Mouse (Mus musculus): ENCODE measurements around the gene Atrn. TPM values are rescaled to one million over a fixed set of nuclear protein-coding genes. Genes with fewer than 3 reads are reported as not detected.

The Atrn gene
- polyA plus RNA-seq, 1 experiment from 2014 or later = 10.2 TPM

GRCm38 (mm10) chr2:130919062-130919593, 12.8 kb downstream of the Atrn start:
- Histone ChIP-seq H3K27ac (ENCODE audit: low read depth) (no peak overlapping the region), H3K27me3 (ENCODE audit: insufficient read depth, low read length) (no peaks in the 10 kb centered on the region), H3K9ac (no peak overlapping the region), H3K4me2 (no peak overlapping the region), H3K36me3 (ENCODE audit: insufficient read depth) (no peaks in the 10 kb centered on the region), H3K4me1 (ENCODE audit: insufficient read depth) (no peaks in the 10 kb centered on the region), H3K4me3 (ENCODE audit: low read depth, low read length) (no peak overlapping the region), H3K9me3 (ENCODE audit: low read depth, low read length) (no peaks in the 10 kb centered on the region)
- no peak for ATAC-seq (ENCODE audit: insufficient read depth)
- no peak for TF ChIP-seq CTCF (IDR thresholded peaks at IDR 0.05; ENCODE audit: low read depth)
- WGBS = 69% methylated on average over 5 of the region's 5 CpGs
- no peak for DNase-seq

GRCm38 (mm10) chr2:130924950-130925349, 18.7 kb downstream of the Atrn start:
- H3K4me3 ChIP-seq (ENCODE audit: low read depth, low read length) = no peak overlapping the region
- H3K27ac ChIP-seq (ENCODE audit: low read depth) = no peak overlapping the region
- ATAC-seq (ENCODE audit: insufficient read depth) (no peak), DNase-seq (no peak)
- H3K9ac ChIP-seq = no peak overlapping the region
- 73% methylated on average over 2 of the region's 2 CpGs for WGBS
- no peak overlapping the region for H3K4me2 ChIP-seq
- no peaks in the 10 kb centered on the region for H3K4me1 ChIP-seq (ENCODE audit: insufficient read depth)
- no peaks in the 10 kb centered on the region for H3K9me3 ChIP-seq (ENCODE audit: low read depth, low read length)
- TF ChIP-seq CTCF (IDR thresholded peaks at IDR 0.05; ENCODE audit: low read depth) = no peak
- H3K36me3 ChIP-seq (ENCODE audit: insufficient read depth) = no peaks in the 10 kb centered on the region
- H3K27me3 ChIP-seq (ENCODE audit: insufficient read depth, low read length) = no peaks in the 10 kb centered on the region

- H3K4me1 ChIP-seq (ENCODE audit: insufficient read depth) = no peaks in the 10 kb centered on the region
- TF ChIP-seq CTCF (IDR thresholded peaks at IDR 0.05; ENCODE audit: low read depth) = no peak
- 87% methylated on average over 4 of the region's 4 CpGs for WGBS
Observed at GRCm38 (mm10) chr2:130928031-130928430, 21.7 kb downstream of the Atrn start.

GRCm38 (mm10) chr2:130928530-130928929, 22.2 kb downstream of the Atrn start:
- DNase-seq (no peak), ATAC-seq (ENCODE audit: insufficient read depth) (no peak)
- Histone ChIP-seq H3K27me3 (ENCODE audit: insufficient read depth, low read length) (no peaks in the 10 kb centered on the region), H3K4me3 (ENCODE audit: low read depth, low read length) (no peak overlapping the region), H3K36me3 (ENCODE audit: insufficient read depth) (0 out of 2 replicates have a peak, but pooled peaks cover 2% of the 10 kb centered on the region), H3K9ac (no peak overlapping the region), H3K27ac (ENCODE audit: low read depth) (no peak overlapping the region), H3K9me3 (ENCODE audit: low read depth, low read length) (no peaks in the 10 kb centered on the region), H3K4me2 (no peak overlapping the region), H3K4me1 (ENCODE audit: insufficient read depth) (no peaks in the 10 kb centered on the region)
- TF ChIP-seq CTCF (IDR thresholded peaks at IDR 0.05; ENCODE audit: low read depth) = no peak

More at GRCm38 (mm10) chr2:130928031-130928430, 21.7 kb downstream of the Atrn start:
- no peak for DNase-seq
- Histone ChIP-seq H3K4me2 (no peak overlapping the region), H3K27ac (ENCODE audit: low read depth) (no peak overlapping the region), H3K36me3 (ENCODE audit: insufficient read depth) (no peaks in the 10 kb centered on the region), H3K4me3 (ENCODE audit: low read depth, low read length) (no peak overlapping the region), H3K9me3 (ENCODE audit: low read depth, low read length) (no peaks in the 10 kb centered on the region), H3K9ac (no peak overlapping the region), H3K27me3 (ENCODE audit: insufficient read depth, low read length) (no peaks in the 10 kb centered on the region)
- ATAC-seq (ENCODE audit: insufficient read depth) = no peak

- ATAC-seq (ENCODE audit: insufficient read depth) = no peak
- Histone ChIP-seq H3K4me3 (ENCODE audit: low read depth, low read length) (no peak overlapping the region), H3K9me3 (ENCODE audit: low read depth, low read length) (no peaks in the 10 kb centered on the region), H3K4me2 (no peak overlapping the region), H3K36me3 (ENCODE audit: insufficient read depth) (0 out of 2 replicates have a peak, but pooled peaks cover 4% of the 10 kb centered on the region), H3K4me1 (ENCODE audit: insufficient read depth) (no peaks in the 10 kb centered on the region), H3K27ac (ENCODE audit: low read depth) (no peak overlapping the region), H3K27me3 (ENCODE audit: insufficient read depth, low read length) (no peaks in the 10 kb centered on the region), H3K9ac (no peak overlapping the region)
- TF ChIP-seq CTCF (IDR thresholded peaks at IDR 0.05; ENCODE audit: low read depth) = no peak
- no peak for DNase-seq
- 80% methylated on average over 5 of the region's 5 CpGs for WGBS
Observed at GRCm38 (mm10) chr2:130929994-130930393, 23.7 kb downstream of the Atrn start.

- no peak overlapping the region for H3K9ac ChIP-seq
- no peaks in the 10 kb centered on the region for H3K4me1 ChIP-seq (ENCODE audit: insufficient read depth)
- H3K9me3 ChIP-seq (ENCODE audit: low read depth, low read length) = no peaks in the 10 kb centered on the region
- no peak overlapping the region for H3K27ac ChIP-seq (ENCODE audit: low read depth)
- 0 out of 2 replicates have a peak, but pooled peaks cover 4% of the 10 kb centered on the region for H3K36me3 ChIP-seq (ENCODE audit: insufficient read depth)
- 84% methylated on average over 12 of the region's 12 CpGs for WGBS
- no peaks in the 10 kb centered on the region for H3K27me3 ChIP-seq (ENCODE audit: insufficient read depth, low read length)
- no peak for TF ChIP-seq CTCF (IDR thresholded peaks at IDR 0.05; ENCODE audit: low read depth)
- H3K4me3 ChIP-seq (ENCODE audit: low read depth, low read length) = no peak overlapping the region
- no peak overlapping the region for H3K4me2 ChIP-seq
- no peak for ATAC-seq (ENCODE audit: insufficient read depth)
- DNase-seq = no peak
Observed at GRCm38 (mm10) chr2:130932865-130933264, 26.6 kb downstream of the Atrn start.

GRCm38 (mm10) chr2:130949781-130950180, 43.5 kb downstream of the Atrn start:
- 83% methylated on average over 2 of the region's 2 CpGs for WGBS
- Histone ChIP-seq H3K4me2 (no peak overlapping the region), H3K4me3 (ENCODE audit: low read depth, low read length) (no peak overlapping the region), H3K9me3 (ENCODE audit: low read depth, low read length) (no peaks in the 10 kb centered on the region), H3K27ac (ENCODE audit: low read depth) (no peak overlapping the region), H3K27me3 (ENCODE audit: insufficient read depth, low read length) (no peaks in the 10 kb centered on the region), H3K9ac (no peak overlapping the region), H3K36me3 (ENCODE audit: insufficient read depth) (peaks cover 9% of the 10 kb centered on the region; the same call in 1 of the 2 replicates), H3K4me1 (ENCODE audit: insufficient read depth) (no peaks in the 10 kb centered on the region)
- no peak for ATAC-seq (ENCODE audit: insufficient read depth)
- no peak for DNase-seq
- TF ChIP-seq CTCF (IDR thresholded peaks at IDR 0.05; ENCODE audit: low read depth) = no peak
